Mouse (Mus musculus) kidney, adult 2 months (tissue): ENCODE results near the gene Tns3.

Source experiments
- CTCF ChIP-seq: fragments of 200-500 bp; conservative IDR thresholded peaks from 2 replicates; pipeline ENCODE4 v1.5.1; 2011; ENCODE audit warnings: low read depth, mild to moderate bottlenecking, control low read depth, low read length, moderate library complexity, mixed read lengths; ENCODE audit not compliant: insufficient read depth, insufficient read length
- POLR2A ChIP-seq: fragments of 200-500 bp; IDR thresholded peaks from one replicate; pipeline ENCODE4 v1.6.1; 2011; ENCODE audit warnings: low read depth, low read length, control low read depth

GRCm38 (mm10) chr11:8534893-8535292 lies 129.4 kb downstream of the Tns3 start:
- TF ChIP-seq CTCF, result peak; percentile 92
- TF ChIP-seq POLR2A, result no peak
